Mouse (Mus musculus): Measurements from ENCODE around the gene U2af1. TPM values are rescaled to one million over a fixed set of nuclear protein-coding genes. Genes with fewer than 3 reads are reported as not detected.

The U2af1 gene
- polyA plus RNA-seq (2012), result 103 and 139 TPM in 2 replicates

DNA sequence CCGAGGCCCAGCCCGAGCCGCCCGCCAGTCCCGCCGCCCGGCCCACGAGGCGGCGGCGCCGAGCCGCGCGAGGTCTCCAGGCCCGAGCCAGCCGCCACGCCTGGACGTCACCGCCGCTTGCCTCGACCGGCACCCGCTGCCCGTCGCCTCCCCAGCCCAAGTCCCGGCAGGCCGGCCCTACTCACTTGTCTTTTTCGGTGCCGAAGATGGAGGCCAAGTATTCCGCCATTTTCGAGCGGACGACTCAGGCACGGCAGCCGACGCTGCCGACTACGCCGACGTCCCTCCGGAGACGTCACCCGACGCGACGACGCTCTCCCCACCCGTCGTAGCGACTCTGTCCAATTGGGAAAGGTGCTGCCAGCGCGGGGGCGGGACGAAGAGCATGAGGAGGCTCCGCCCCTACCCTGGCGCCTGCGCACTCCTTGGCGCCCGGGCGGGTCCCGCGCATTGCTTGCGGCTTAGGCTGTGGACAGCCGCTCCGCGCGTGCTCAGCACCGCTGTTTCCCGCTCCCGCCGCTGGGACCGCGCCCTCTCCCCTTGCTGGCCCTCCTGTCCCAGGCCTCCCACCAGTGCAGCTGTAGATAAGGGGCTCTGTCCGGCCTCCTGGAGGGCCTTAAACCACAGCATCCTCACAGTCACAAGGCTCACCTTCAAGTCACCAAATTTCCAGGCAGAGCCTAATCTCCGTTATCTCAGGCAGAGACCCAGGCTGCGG lies at the start of gene U2af1:
U2af1 (minus strand) TSS at position 425 of the 718 bp plus-strand sequence.

DNA sequence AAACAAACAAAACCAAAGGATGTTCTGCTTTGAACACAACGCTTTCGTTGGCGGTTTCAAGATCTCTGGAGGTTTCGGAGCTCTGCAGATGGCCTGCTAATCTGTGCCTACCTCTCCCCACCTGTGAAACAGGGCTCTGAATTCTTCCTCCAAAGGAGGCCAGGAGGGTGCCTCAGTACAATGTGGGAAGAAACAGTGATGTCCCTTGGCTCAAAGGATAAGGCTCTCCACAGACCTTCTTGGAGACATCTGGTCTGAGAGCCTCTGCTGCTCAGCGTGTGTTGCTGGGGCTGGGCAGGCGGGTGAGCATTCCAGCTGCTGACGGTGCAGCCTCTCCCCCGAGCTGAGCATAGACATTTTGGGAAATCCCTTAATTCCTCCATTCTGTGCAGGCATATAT lies 18.8 kb upstream of the U2af1 start, which contains the start of gene Cryaa:
Cryaa (plus strand) TSS at position 301 of the 400 bp plus-strand sequence.

GRCm38 (mm10) chr17:31636942-31637811 lies 21.5 kb downstream of the U2af1 start, which contains the start of gene Cbs:
TSS of gene Cbs (minus strand) at chr17:31637238.

Other genes with a start within 250 kb of the U2af1 start
- 39.2 and 46.4 TPM in 2 replicates for gene Wdr4, start 138.9 kb downstream of the U2af1 start, polyA plus RNA-seq (2012)
- gene Ndufv3, start 138.8 kb downstream of the U2af1 start, polyA plus RNA-seq (2012), result 281 and 307 TPM in 2 replicates
- 6.5 and 6.6 TPM in 2 replicates for gene Pknox1, start 94.2 kb downstream of the U2af1 start, polyA plus RNA-seq (2012)
- 0.64 and 0.66 TPM in 2 replicates for gene Cbs, start 21.7 kb downstream of the U2af1 start, polyA plus RNA-seq (2012)
- not detected in 2 replicates for gene Cryaa, start 18.9 kb upstream of the U2af1 start, polyA plus RNA-seq (2012)
- gene Sik1, start 196.9 kb upstream of the U2af1 start, polyA plus RNA-seq (2012), result 158 and 191 TPM in 2 replicates

All from megakaryocyte-erythroid progenitor cell, adult 5 weeks (primary cell).